Mouse (Mus musculus): Measurements from ENCODE around the gene Pnkp. TPM values are rescaled to one million over a fixed set of nuclear protein-coding genes. Genes with fewer than 3 reads are reported as not detected.
"Not testable (repeated sequence)": the region's sequence is repeated elsewhere in the genome, so short reads cannot be mapped to it uniquely, and the experiment has no call there.

The Pnkp gene
- polyA plus RNA-seq, 1 experiment from 2014 or later = 28.5 TPM

- H3K4me3 ChIP-seq = peak overlapping the region; percentile 89
- no peaks in the 10 kb centered on the region for H3K9me3 ChIP-seq
- WGBS = 81% methylated on average over 6 of the region's 6 CpGs
- H3K36me3 ChIP-seq = peaks cover 17% of the 10 kb centered on the region
- H3K4me1 ChIP-seq = peaks cover 53% of the 10 kb centered on the region
- peak overlapping the region; percentile 97 for H3K27ac ChIP-seq
- no peak for DNase-seq (ENCODE audit: low spot score)
- H3K27me3 ChIP-seq (ENCODE audit: insufficient read depth, poor library complexity, severe bottlenecking) = no peaks in the 10 kb centered on the region
Measured at GRCm38 (mm10) chr7:44870614-44871013, 13.7 kb downstream of the Pnkp start.

- Histone ChIP-seq H3K4me1 (peaks cover 48% of the 10 kb centered on the region), H3K4me3 (no peak overlapping the region), H3K36me3 (peaks cover 16% of the 10 kb centered on the region), H3K9me3 (no peaks in the 10 kb centered on the region), H3K27ac (no peak overlapping the region), H3K27me3 (ENCODE audit: insufficient read depth, poor library complexity, severe bottlenecking) (no peaks in the 10 kb centered on the region)
- WGBS = 72% methylated on average over 1 of the region's 1 CpGs
- DNase-seq (ENCODE audit: low spot score) = no peak
Measured at GRCm38 (mm10) chr7:44871181-44871580, 14.2 kb downstream of the Pnkp start.

DNA sequence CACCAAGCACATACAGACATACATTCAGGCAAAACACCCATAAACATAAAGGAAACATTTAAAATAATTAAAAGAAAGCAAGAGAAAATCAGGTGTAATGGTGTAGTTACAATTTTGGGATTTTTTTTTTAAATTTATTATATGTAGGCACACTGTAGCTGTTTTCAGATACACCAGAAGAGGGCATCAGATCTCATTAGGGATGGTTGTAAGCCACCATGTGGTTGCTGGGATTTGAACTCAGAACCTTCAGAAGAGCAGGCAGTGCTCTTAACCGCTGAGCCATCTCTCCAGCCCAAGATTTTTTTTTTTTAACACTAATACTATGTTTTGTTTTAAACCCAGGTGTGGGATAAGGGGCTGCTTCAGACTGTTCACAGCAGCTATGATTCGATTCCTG lies 14.8 kb downstream of the Pnkp start:
- not testable (repeated sequence) for DNase-seq (ENCODE audit: low spot score); H3K27me3 ChIP-seq (ENCODE audit: insufficient read depth, poor library complexity, severe bottlenecking); H3K4me3 ChIP-seq; H3K27ac ChIP-seq; H3K9me3 ChIP-seq
- 87% methylated on average over 2 of the region's 2 CpGs for WGBS
- Histone ChIP-seq H3K4me1 (peaks cover 42% of the 10 kb centered on the region), H3K36me3 (peaks cover 15% of the 10 kb centered on the region)

DNA sequence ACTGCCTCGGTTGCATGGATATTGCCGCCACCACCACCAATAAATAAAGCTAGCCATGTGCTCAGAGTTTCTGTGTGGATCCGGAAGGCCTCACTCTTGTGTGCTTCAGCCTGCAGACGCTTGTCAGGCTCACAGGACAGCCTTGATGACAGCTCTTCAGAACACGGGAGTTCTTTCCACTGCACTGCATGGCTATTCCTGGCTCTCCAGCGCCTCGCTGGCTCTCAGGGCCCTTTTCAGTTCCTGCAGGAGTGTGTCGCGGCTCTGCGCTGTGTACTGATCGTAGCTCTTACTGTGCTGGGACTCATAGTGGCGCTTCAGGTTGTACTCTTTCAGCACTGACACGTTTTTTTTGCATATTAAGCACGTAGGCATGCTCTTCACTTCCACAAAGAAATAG lies 20.9 kb downstream of the Pnkp start:
- Histone ChIP-seq H3K27me3 (ENCODE audit: insufficient read depth, poor library complexity, severe bottlenecking) (no peaks in the 10 kb centered on the region), H3K27ac (peak overlapping the region; percentile 72; the same call in 1 of the 2 replicates), H3K9me3 (no peaks in the 10 kb centered on the region), H3K4me1 (peaks cover 27% of the 10 kb centered on the region), H3K36me3 (peaks cover 72% of the 10 kb centered on the region), H3K4me3 (peak overlapping the region; percentile 16; the same call in 1 of the 2 replicates)
- no peak for DNase-seq (ENCODE audit: low spot score)
- 63% methylated on average over 14 of the region's 14 CpGs for WGBS

DNA sequence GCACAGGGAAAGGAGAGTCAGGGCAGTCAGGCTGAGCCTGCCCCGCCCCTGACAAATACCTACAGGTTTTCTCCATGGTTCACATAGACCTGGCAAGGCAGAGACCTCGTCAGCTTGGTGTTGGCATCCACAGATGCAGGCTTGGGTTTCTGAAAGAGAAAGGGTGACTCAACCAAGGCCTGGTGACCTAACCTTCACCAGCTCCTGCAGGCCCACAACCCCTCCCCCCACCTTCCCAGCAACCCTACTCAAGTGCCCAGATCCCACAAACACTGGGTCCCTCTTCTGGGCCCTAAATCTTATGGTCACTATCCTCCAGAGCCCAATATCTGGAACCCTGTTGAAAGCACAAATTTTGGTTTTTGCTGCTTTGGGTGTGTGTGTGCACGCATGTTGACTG lies 26.1 kb downstream of the Pnkp start:
- H3K4me3 ChIP-seq = no peak overlapping the region
- H3K4me1 ChIP-seq = peaks cover 15% of the 10 kb centered on the region
- no peaks in the 10 kb centered on the region for H3K27me3 ChIP-seq (ENCODE audit: insufficient read depth, poor library complexity, severe bottlenecking)
- WGBS = 89% methylated on average over 3 of the region's 3 CpGs
- no peaks in the 10 kb centered on the region for H3K9me3 ChIP-seq
- DNase-seq (ENCODE audit: low spot score) = no peak
- H3K27ac ChIP-seq = no peak overlapping the region
- peaks cover 87% of the 10 kb centered on the region for H3K36me3 ChIP-seq

DNA sequence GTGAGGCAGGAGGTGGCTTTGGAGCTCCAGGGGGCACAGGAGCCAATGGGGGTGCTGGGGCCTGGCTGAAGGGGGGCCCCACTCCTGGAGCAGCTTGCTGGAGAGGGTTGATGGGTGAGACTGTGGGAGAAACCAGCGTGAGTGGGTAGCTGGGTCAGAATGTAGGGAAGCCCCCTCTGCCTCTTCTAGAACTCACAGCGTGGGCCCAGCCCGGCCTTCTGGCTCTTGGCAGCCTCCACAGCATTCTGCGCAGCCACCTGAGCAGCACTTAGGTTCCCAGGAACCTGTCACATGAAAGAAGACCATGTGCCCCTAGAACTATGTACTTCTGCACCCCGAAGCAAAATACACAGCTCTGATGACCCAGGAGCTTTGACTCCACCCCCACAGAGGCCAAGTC lies 27.7 kb downstream of the Pnkp start:
- Histone ChIP-seq H3K27ac (no peak overlapping the region), H3K27me3 (ENCODE audit: insufficient read depth, poor library complexity, severe bottlenecking) (no peaks in the 10 kb centered on the region), H3K9me3 (no peaks in the 10 kb centered on the region), H3K36me3 (peaks cover 86% of the 10 kb centered on the region), H3K4me1 (peaks cover 11% of the 10 kb centered on the region), H3K4me3 (no peak overlapping the region)
- DNase-seq (ENCODE audit: low spot score) = no peak
- WGBS = 94% methylated on average over 5 of the region's 5 CpGs

DNA sequence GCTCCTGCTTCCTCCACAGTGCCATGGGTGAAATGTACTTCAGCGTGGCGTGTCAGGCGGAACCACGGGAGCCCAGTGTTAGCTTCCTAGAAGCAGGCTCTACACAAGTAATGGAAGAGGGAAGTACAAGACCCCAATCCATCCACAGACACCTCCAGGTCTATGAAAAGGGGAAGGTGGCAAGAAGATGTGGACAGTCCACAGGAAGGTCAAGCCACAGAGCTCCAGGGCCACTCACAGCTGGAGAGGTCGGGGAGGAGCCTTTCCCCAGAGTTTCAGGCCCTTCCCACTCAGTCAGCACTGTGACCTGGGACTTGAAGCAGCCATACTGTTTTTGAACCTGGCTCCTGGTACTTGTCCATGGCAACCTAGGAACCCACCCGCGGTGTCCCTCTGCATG lies 30.0 kb downstream of the Pnkp start:
- H3K9me3 ChIP-seq = no peaks in the 10 kb centered on the region
- WGBS = 89% methylated on average over 7 of the region's 7 CpGs
- DNase-seq (ENCODE audit: low spot score) = no peak

GRCm38 (mm10) chr7:44888256-44889105 lies 31.5 kb downstream of the Pnkp start:
- Histone ChIP-seq H3K4me1 (peaks cover 26% of the 10 kb centered on the region), H3K27ac (no peak overlapping the region), H3K9me3 (no peaks in the 10 kb centered on the region), H3K27me3 (ENCODE audit: insufficient read depth, poor library complexity, severe bottlenecking) (no peaks in the 10 kb centered on the region), H3K4me3 (0 out of 2 replicates have a peak overlapping the region, but pooled peaks have one; percentile 1), H3K36me3 (peaks cover 58% of the 10 kb centered on the region)
- 88% methylated on average over 13 of the region's 13 CpGs for WGBS
- no peak for DNase-seq (ENCODE audit: low spot score)

More for the DNA sequence above, 30.0 kb downstream of the Pnkp start:
- Histone ChIP-seq H3K4me1 (peaks cover 26% of the 10 kb centered on the region), H3K27ac (no peak overlapping the region), H3K27me3 (ENCODE audit: insufficient read depth, poor library complexity, severe bottlenecking) (no peaks in the 10 kb centered on the region), H3K36me3 (peaks cover 73% of the 10 kb centered on the region), H3K4me3 (no peak overlapping the region)

- H3K27me3 ChIP-seq (ENCODE audit: insufficient read depth, poor library complexity, severe bottlenecking) = no peaks in the 10 kb centered on the region
- H3K9me3 ChIP-seq = no peaks in the 10 kb centered on the region
- DNase-seq (ENCODE audit: low spot score) = no peak
- peaks cover 44% of the 10 kb centered on the region for H3K36me3 ChIP-seq
- H3K4me1 ChIP-seq = peaks cover 26% of the 10 kb centered on the region
- H3K27ac ChIP-seq = no peak overlapping the region
- no peak overlapping the region for H3K4me3 ChIP-seq
- WGBS = 81% methylated on average over 7 of the region's 7 CpGs
Measured at GRCm38 (mm10) chr7:44890180-44890579, 33.2 kb downstream of the Pnkp start.

DNA sequence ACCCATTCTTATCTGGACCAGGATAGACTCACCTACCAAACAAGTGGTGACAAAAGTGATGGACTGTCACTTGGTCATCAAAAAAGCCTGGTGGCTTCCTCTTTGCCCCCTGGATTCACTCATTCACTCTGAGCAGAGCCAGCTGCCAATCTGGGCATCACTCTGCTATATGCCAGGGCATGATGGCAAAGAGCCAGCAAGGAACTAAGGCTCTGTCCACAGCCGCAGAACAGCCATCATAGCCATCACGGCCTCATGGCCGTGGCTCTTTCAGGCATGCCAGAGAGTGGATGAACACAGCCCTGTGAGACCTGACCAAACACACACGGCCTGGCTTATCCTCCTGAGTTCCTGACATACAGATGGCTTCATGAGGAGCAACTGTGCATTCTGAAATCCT lies 33.8 kb downstream of the Pnkp start:
- 91% methylated on average over 4 of the region's 4 CpGs for WGBS
- no peaks in the 10 kb centered on the region for H3K9me3 ChIP-seq
- no peak for DNase-seq (ENCODE audit: low spot score)
- peaks cover 38% of the 10 kb centered on the region for H3K36me3 ChIP-seq
- peak overlapping the region; percentile 72; the same call in 1 of the 2 replicates for H3K4me3 ChIP-seq
- H3K27ac ChIP-seq = no peak overlapping the region
- peaks cover 26% of the 10 kb centered on the region for H3K4me1 ChIP-seq
- H3K27me3 ChIP-seq (ENCODE audit: insufficient read depth, poor library complexity, severe bottlenecking) = no peaks in the 10 kb centered on the region

GRCm38 (mm10) chr7:44891611-44892010 lies 34.7 kb downstream of the Pnkp start:
- DNase-seq (ENCODE audit: low spot score) = no peak
- Histone ChIP-seq H3K27ac (peak overlapping the region; percentile 95), H3K4me3 (peak overlapping the region; percentile 72), H3K4me1 (peaks cover 27% of the 10 kb centered on the region), H3K36me3 (peaks cover 31% of the 10 kb centered on the region), H3K9me3 (no peaks in the 10 kb centered on the region), H3K27me3 (ENCODE audit: insufficient read depth, poor library complexity, severe bottlenecking) (no peaks in the 10 kb centered on the region)
- WGBS = 25% methylated on average over 6 of the region's 6 CpGs

GRCm38 (mm10) chr7:44892276-44892921 lies 35.5 kb downstream of the Pnkp start, which contains the start of gene Med25:
TSS of gene Med25 (minus strand) at chr7:44892712.
- peak within 1 kb of the TSS; percentile 95 for H3K27ac ChIP-seq
- peaks cover 35% of the 10 kb centered on the region for H3K4me1 ChIP-seq
- no peaks in the 10 kb centered on the region for H3K9me3 ChIP-seq
- H3K36me3 ChIP-seq = peaks cover 26% of the 10 kb centered on the region
- peak within 1 kb of the TSS; percentile 72 for H3K4me3 ChIP-seq
- H3K27me3 ChIP-seq (ENCODE audit: insufficient read depth, poor library complexity, severe bottlenecking) = no peaks in the 10 kb centered on the region
- peak; percentile 96 for DNase-seq (ENCODE audit: low spot score)
- WGBS = under 1% methylated on average over 56 of the region's 56 CpGs

GRCm38 (mm10) chr7:44893197-44893596 lies 36.3 kb downstream of the Pnkp start:
- peak overlapping the region; percentile 32; the same call in 1 of the 2 replicates for H3K27ac ChIP-seq
- H3K4me1 ChIP-seq = peaks cover 41% of the 10 kb centered on the region
- no peaks in the 10 kb centered on the region for H3K9me3 ChIP-seq
- no peaks in the 10 kb centered on the region for H3K27me3 ChIP-seq (ENCODE audit: insufficient read depth, poor library complexity, severe bottlenecking)
- WGBS = 33% methylated on average over 8 of the region's 8 CpGs
- peaks cover 24% of the 10 kb centered on the region for H3K36me3 ChIP-seq
- no peak for DNase-seq (ENCODE audit: low spot score)
- no peak overlapping the region; the same call in 1 of the 2 replicates for H3K4me3 ChIP-seq
